Mouse (Mus musculus) stomach, embryonic 16.5 days (tissue): Measurements from ENCODE around the gene Gltp. TPM values are rescaled to one million over a fixed set of nuclear protein-coding genes. Genes with fewer than 3 reads are reported as not detected.

Experiments
- ATAC-seq: fragments of 200-750 bp; cut with Nextera tagmentation; 2 replicates; pipeline ENCODE4 v1.8.0; 2017; ENCODE audit warnings: moderate number of reproducible peaks, moderate TSS enrichment; ENCODE audit not compliant: insufficient read depth, low FRiP score
- H3K27ac ChIP-seq: fragments of 300-500 bp; sonication (generic); 2 replicates; pipeline ENCODE4 v1.5.1; 2014; ENCODE audit warnings: low read length
- H3K27me3 ChIP-seq: fragments of 300-500 bp; sonication (generic); 2 replicates; pipeline ENCODE4 v1.6.1; 2014; ENCODE audit warnings: low read length, control low read depth, mixed read lengths; ENCODE audit not compliant: control insufficient read depth, insufficient read depth
- H3K36me3 ChIP-seq: fragments of 300-500 bp; sonication (generic); 2 replicates; pipeline ENCODE4 v1.6.1; 2014; ENCODE audit warnings: low read length; ENCODE audit not compliant: control insufficient read depth, insufficient read depth
- H3K4me1 ChIP-seq: fragments of 300-500 bp; sonication (generic); 2 replicates; pipeline ENCODE4 v1.6.1; 2014; ENCODE audit warnings: low read length, control low read depth, mixed read lengths; ENCODE audit not compliant: control insufficient read depth, insufficient read depth
- H3K4me2 ChIP-seq: fragments of 300-500 bp; sonication (generic); 2 replicates; pipeline ENCODE4 v1.6.1; 2014; ENCODE audit warnings: low read depth, low read length, mixed read lengths
- H3K4me3 ChIP-seq: fragments of 300-500 bp; sonication (generic); replicated peaks from 2 replicates; pipeline ENCODE4 v1.5.1; 2014; ENCODE audit warnings: mild to moderate bottlenecking, low read length
- H3K9ac ChIP-seq: fragments of 300-500 bp; sonication (generic); 2 replicates; pipeline ENCODE4 v1.6.1; 2014; ENCODE audit warnings: low read length
- H3K9me3 ChIP-seq: fragments of 300-500 bp; sonication (generic); replicated peaks from 2 replicates; pipeline ENCODE4 v1.6.1; 2016; ENCODE audit warnings: low read length, control low read depth; ENCODE audit not compliant: control insufficient read depth
- WGBS: fragments of 180-500 bp; shearing (Covaris S2); extraction: QIAGEN DNeasy Blood & Tissue Kit; methylation state at CpG from one replicate; pipeline ENCODE4 v1.1.7; 2014; 5-methylcytosine and 5-hydroxymethylcytosine counted together
- polyA plus RNA-seq: library from polyadenylated mRNA; unstranded; fragments of >200 nt; fragmentation: Nextera tagmentation; extraction: Ambion mirVana; gene quantifications from 2 replicates; pipeline ENCODE4 v1.2.1, GENCODE M21; 2015

The Gltp gene
- polyA plus RNA-seq, 1 experiment from 2014 or later, result 208 TPM

GRCm38 (mm10) chr5:114721969-114722368, 31.2 kb upstream of the Gltp start:
- Histone ChIP-seq H3K27me3 (no peaks in the 10 kb centered on the region), H3K27ac (no peak overlapping the region), H3K9ac (no peak overlapping the region), H3K4me2 (no peak overlapping the region), H3K36me3 (peaks cover 8% of the 10 kb centered on the region; the same call in 1 of the 2 replicates), H3K9me3 (no peaks in the 10 kb centered on the region), H3K4me3 (no peak overlapping the region), H3K4me1 (no peaks in the 10 kb centered on the region)
- WGBS, result 90% methylated on average over 10 of the region's 10 CpGs
- no peak for ATAC-seq

GRCm38 (mm10) chr5:114720784-114721183, 30.0 kb upstream of the Gltp start:
- H3K4me2 ChIP-seq, result no peak overlapping the region
- H3K9ac ChIP-seq, result no peak overlapping the region
- no peaks in the 10 kb centered on the region for H3K4me1 ChIP-seq
- no peak overlapping the region for H3K4me3 ChIP-seq
- no peak for ATAC-seq
- peaks cover 8% of the 10 kb centered on the region; the same call in 1 of the 2 replicates for H3K36me3 ChIP-seq
- WGBS, result 90% methylated on average over 11 of the region's 11 CpGs
- H3K27ac ChIP-seq, result no peak overlapping the region
- no peaks in the 10 kb centered on the region for H3K27me3 ChIP-seq
- no peaks in the 10 kb centered on the region for H3K9me3 ChIP-seq

GRCm38 (mm10) chr5:114719928-114720270, 29.1 kb upstream of the Gltp start:
- no peaks in the 10 kb centered on the region for H3K9me3 ChIP-seq
- H3K27ac ChIP-seq, result no peak overlapping the region
- H3K27me3 ChIP-seq, result no peaks in the 10 kb centered on the region
- no peak for ATAC-seq
- no peak overlapping the region for H3K9ac ChIP-seq
- H3K36me3 ChIP-seq, result peaks cover 14% of the 10 kb centered on the region; the same call in 1 of the 2 replicates
- H3K4me2 ChIP-seq, result no peak overlapping the region
- 93% methylated on average over 6 of the region's 6 CpGs for WGBS
- no peak overlapping the region for H3K4me3 ChIP-seq
- H3K4me1 ChIP-seq, result no peaks in the 10 kb centered on the region

GRCm38 (mm10) chr5:114719003-114719927, 28.5 kb upstream of the Gltp start:
- 77% methylated on average over 20 of the region's 20 CpGs for WGBS
- peaks cover 20% of the 10 kb centered on the region for H3K36me3 ChIP-seq

GRCm38 (mm10) chr5:114718483-114718882, 27.7 kb upstream of the Gltp start:
- Histone ChIP-seq H3K4me1 (no peaks in the 10 kb centered on the region), H3K36me3 (peaks cover 23% of the 10 kb centered on the region), H3K4me3 (no peak overlapping the region), H3K4me2 (no peak overlapping the region), H3K9me3 (no peaks in the 10 kb centered on the region), H3K27ac (no peak overlapping the region), H3K27me3 (no peaks in the 10 kb centered on the region), H3K9ac (no peak overlapping the region)
- ATAC-seq, result no peak
- WGBS, result 89% methylated on average over 13 of the region's 13 CpGs

More at GRCm38 (mm10) chr5:114719003-114719927, 28.5 kb upstream of the Gltp start:
- no peaks in the 10 kb centered on the region for H3K27me3 ChIP-seq
- peak; percentile 88 for ATAC-seq
- no peaks in the 10 kb centered on the region for H3K4me1 ChIP-seq
- no peak overlapping the region for H3K4me3 ChIP-seq
- no peaks in the 10 kb centered on the region for H3K9me3 ChIP-seq
- H3K4me2 ChIP-seq, result no peak overlapping the region
- no peak overlapping the region for H3K9ac ChIP-seq
- H3K27ac ChIP-seq, result no peak overlapping the region

- Histone ChIP-seq H3K36me3 (peaks cover 27% of the 10 kb centered on the region), H3K4me1 (no peaks in the 10 kb centered on the region), H3K4me3 (no peak overlapping the region), H3K9me3 (no peaks in the 10 kb centered on the region), H3K4me2 (no peak overlapping the region), H3K9ac (no peak overlapping the region), H3K27me3 (no peaks in the 10 kb centered on the region), H3K27ac (no peak overlapping the region)
- 95% methylated on average over 8 of the region's 8 CpGs for WGBS
- ATAC-seq, result no peak
Measured at GRCm38 (mm10) chr5:114717937-114718336, 27.2 kb upstream of the Gltp start.

GRCm38 (mm10) chr5:114717292-114717691, 26.5 kb upstream of the Gltp start:
- H3K9me3 ChIP-seq, result no peaks in the 10 kb centered on the region
- H3K27ac ChIP-seq, result no peak overlapping the region
- no peak overlapping the region for H3K4me3 ChIP-seq
- peaks cover 27% of the 10 kb centered on the region for H3K36me3 ChIP-seq
- WGBS, result 89% methylated on average over 12 of the region's 12 CpGs
- H3K27me3 ChIP-seq, result no peaks in the 10 kb centered on the region
- no peak overlapping the region for H3K9ac ChIP-seq
- no peaks in the 10 kb centered on the region for H3K4me1 ChIP-seq
- no peak for ATAC-seq
- H3K4me2 ChIP-seq, result no peak overlapping the region

GRCm38 (mm10) chr5:114714551-114714950, 23.8 kb upstream of the Gltp start:
- H3K4me3 ChIP-seq, result no peak overlapping the region
- H3K36me3 ChIP-seq, result peaks cover 25% of the 10 kb centered on the region
- no peaks in the 10 kb centered on the region for H3K27me3 ChIP-seq
- no peaks in the 10 kb centered on the region for H3K9me3 ChIP-seq
- H3K27ac ChIP-seq, result no peak overlapping the region
- H3K4me2 ChIP-seq, result no peak overlapping the region
- no peaks in the 10 kb centered on the region for H3K4me1 ChIP-seq
- no peak for ATAC-seq
- H3K9ac ChIP-seq, result no peak overlapping the region
- WGBS, result 92% methylated on average over 18 of the region's 18 CpGs

GRCm38 (mm10) chr5:114709357-114709756, 18.6 kb upstream of the Gltp start:
- no peak for ATAC-seq
- Histone ChIP-seq H3K9me3 (no peaks in the 10 kb centered on the region), H3K4me3 (no peak overlapping the region), H3K4me1 (peaks cover 6% of the 10 kb centered on the region), H3K4me2 (no peak overlapping the region), H3K27ac (no peak overlapping the region), H3K27me3 (no peaks in the 10 kb centered on the region), H3K36me3 (peaks cover 14% of the 10 kb centered on the region), H3K9ac (no peak overlapping the region)
- 89% methylated on average over 21 of the region's 21 CpGs for WGBS
